Mouse (Mus musculus): Measurements from ENCODE around the gene Nos1ap.

DNA sequence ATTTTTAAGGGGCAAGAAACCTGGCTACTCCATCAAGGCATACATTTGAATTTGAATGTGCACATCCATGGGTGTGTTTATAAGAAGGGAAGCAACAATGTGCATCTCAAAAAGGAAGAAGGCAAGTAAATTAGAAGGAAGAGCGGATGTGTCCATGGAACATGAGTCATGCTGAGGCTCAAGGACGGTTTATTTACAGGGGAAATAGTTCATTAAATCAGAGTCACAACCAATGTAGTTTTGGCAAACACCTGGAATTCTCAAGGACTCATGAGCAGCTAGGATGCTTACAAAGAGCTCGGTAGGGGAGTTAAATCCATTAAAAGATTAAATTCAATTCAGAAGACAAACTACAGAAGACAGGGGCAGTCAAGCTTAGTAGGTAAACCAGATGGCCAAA lies 169.7 kb downstream of the Nos1ap start:
- no peak for TF ChIP-seq CTCF (IDR thresholded peaks at IDR 0.05; ENCODE audit: extremely low read depth, insufficient read length, insufficient replicate concordance, low read depth, low read length)
- TF ChIP-seq POLR2A (IDR thresholded peaks at IDR 0.05; ENCODE audit: low read depth, low read length), result no peak
